Mouse (Mus musculus) myocyte (in vitro differentiated cells): ENCODE measurements at regions not wholly inside any gene's neighbourhood (a gene's known extent, or its start where the extent isn't known, plus 50 kb on each side); places are given as distances from the start of the nearest gene placed in this dataset.

Experiments
- H3K27me3 ChIP-seq: one replicate; pipeline ENCODE4 v1.6.1; 2011; ENCODE audit not compliant: control insufficient read depth, insufficient read depth, insufficient read length
- H3K36me3 ChIP-seq: one replicate; pipeline ENCODE4 v1.6.1; 2011; ENCODE audit not compliant: control insufficient read depth, insufficient read depth
- H3K4me2 ChIP-seq: one replicate; pipeline ENCODE4 v1.6.1; 2011; ENCODE audit warnings: low read depth, control low read depth
- H3K4me3 ChIP-seq: one replicate; pipeline ENCODE4 v1.5.1; 2011; ENCODE audit warnings: mild to moderate bottlenecking, control low read depth, moderate library complexity
- H3K79me2 ChIP-seq: one replicate; pipeline ENCODE4 v1.6.1; 2011; ENCODE audit not compliant: control insufficient read depth, insufficient read depth
- H3ac ChIP-seq: one replicate; pipeline ENCODE4 v1.6.1; 2011; ENCODE audit not compliant: control insufficient read depth, insufficient read length
- CEBPB ChIP-seq: IDR thresholded peaks from 2 replicates; pipeline ENCODE4 v1.6.1; 2011; ENCODE audit warnings: mild to moderate bottlenecking, moderate library complexity; ENCODE audit not compliant: poor library complexity, insufficient read depth, severe bottlenecking
- E2F4 ChIP-seq: IDR thresholded peaks from one replicate; pipeline ENCODE4 v1.6.1; 2011; ENCODE audit warnings: mild to moderate bottlenecking, control low read depth, moderate library complexity; ENCODE audit not compliant: insufficient read depth
- MAX ChIP-seq: IDR thresholded peaks from one replicate; pipeline ENCODE4 v1.6.1; 2011; ENCODE audit warnings: low read depth, mild to moderate bottlenecking, control low read depth
- MYOD1 ChIP-seq, 3 experiments: IDR thresholded peaks; one replicate each; pipeline ENCODE4 v1.6.1; 2011; ENCODE audit warnings: control low read depth in 2 of 3, low read depth in 2 of 3, mild to moderate bottlenecking in 2 of 3, moderate library complexity in 1 of 3; ENCODE audit not compliant: insufficient read length in 2 of 3, control insufficient read depth in 1 of 3
- MYOG ChIP-seq, 3 experiments: IDR thresholded peaks; one replicate each; pipeline ENCODE4 v1.6.1; 2011; ENCODE audit warnings: control low read depth in 2 of 3, low read depth in 2 of 3, mild to moderate bottlenecking in 2 of 3; ENCODE audit not compliant: insufficient read length in 2 of 3, control insufficient read depth in 1 of 3, insufficient read depth in 1 of 3
- POLR2A ChIP-seq: IDR thresholded peaks from one replicate; pipeline ENCODE4 v1.6.1; 2011; ENCODE audit warnings: low read depth, mild to moderate bottlenecking, control low read depth, moderate library complexity; ENCODE audit not compliant: insufficient read length
- POLR2AphosphoS2 ChIP-seq: IDR thresholded peaks from one replicate; pipeline ENCODE4 v1.6.1; 2011; ENCODE audit warnings: low read depth, control low read depth; ENCODE audit not compliant: insufficient read length
- REST ChIP-seq: IDR thresholded peaks from one replicate; pipeline ENCODE4 v1.6.1; 2011; ENCODE audit warnings: mild to moderate bottlenecking, control low read depth, moderate library complexity; ENCODE audit not compliant: insufficient read depth, insufficient read length
- SRF ChIP-seq: IDR thresholded peaks from one replicate; pipeline ENCODE4 v1.6.1; 2011; ENCODE audit warnings: low read depth; ENCODE audit not compliant: control insufficient read depth, insufficient read length
- TCF12 ChIP-seq: IDR thresholded peaks from one replicate; pipeline ENCODE4 v1.6.1; 2011; ENCODE audit warnings: mild to moderate bottlenecking, control low read depth; ENCODE audit not compliant: poor library complexity, insufficient read depth, severe bottlenecking
- TCF3 ChIP-seq: IDR thresholded peaks from one replicate; pipeline ENCODE4 v1.6.1; 2011; ENCODE audit warnings: low read depth, control low read depth; ENCODE audit not compliant: insufficient read length
- USF1 ChIP-seq: IDR thresholded peaks from one replicate; pipeline ENCODE4 v1.6.1; 2011; ENCODE audit warnings: low read depth, mild to moderate bottlenecking, control low read depth, moderate library complexity

GRCm38 (mm10) chr15:87339904-87340303 is 204.2 kb upstream of the Fam19a5 start:
- Histone ChIP-seq H3K4me3 (no peak overlapping the region), H3ac (no peak overlapping the region), H3K27me3 (no peaks in the 10 kb centered on the region), H3K4me2 (no peak overlapping the region), H3K36me3 (no peaks in the 10 kb centered on the region), H3K79me2 (no peaks in the 10 kb centered on the region)
- TF ChIP-seq POLR2AphosphoS2 (no peak), TCF12 (no peak), SRF (no peak), E2F4 (no peak), POLR2A (no peak), TCF3 (no peak)

GRCm38 (mm10) chr15:87342656-87343055 is 201.4 kb upstream of the Fam19a5 start:
- H3K4me2 ChIP-seq: no peak overlapping the region
- H3ac ChIP-seq: no peak overlapping the region
- H3K36me3 ChIP-seq: no peaks in the 10 kb centered on the region
- no peak for TF ChIP-seq CEBPB
- no peak for TF ChIP-seq MYOD1 (IDR thresholded peaks at IDR 0.05; ENCODE audit: control insufficient read depth in 1 of 3, insufficient read length in 2 of 3, low read depth in 2 of 3)
- no peak for TF ChIP-seq TCF3
- no peak for TF ChIP-seq POLR2A
- TF ChIP-seq USF1: no peak
- no peak for TF ChIP-seq MYOG (IDR thresholded peaks at IDR 0.05; ENCODE audit: control insufficient read depth in 1 of 3, insufficient read depth in 1 of 3, insufficient read length in 2 of 3, low read depth in 2 of 3)
- TF ChIP-seq E2F4: no peak
- no peak for TF ChIP-seq POLR2AphosphoS2
- TF ChIP-seq MAX: no peak
- TF ChIP-seq REST: no peak
- TF ChIP-seq TCF12: no peak
- TF ChIP-seq SRF: no peak
- no peaks in the 10 kb centered on the region for H3K27me3 ChIP-seq
- no peak overlapping the region for H3K4me3 ChIP-seq
- H3K79me2 ChIP-seq: no peaks in the 10 kb centered on the region

GRCm38 (mm10) chr15:87345826-87346225 is 198.3 kb upstream of the Fam19a5 start:
- H3K4me3 ChIP-seq: no peak overlapping the region
- no peak overlapping the region for H3ac ChIP-seq
- no peaks in the 10 kb centered on the region for H3K36me3 ChIP-seq
- H3K27me3 ChIP-seq: no peaks in the 10 kb centered on the region
- H3K79me2 ChIP-seq: no peaks in the 10 kb centered on the region
- H3K4me2 ChIP-seq: no peak overlapping the region
- TF ChIP-seq SRF (no peak), REST (no peak), USF1 (no peak), MAX (no peak), MYOG (IDR thresholded peaks at IDR 0.05; ENCODE audit: control insufficient read depth in 1 of 3, insufficient read depth in 1 of 3, insufficient read length in 2 of 3, low read depth in 2 of 3) (no peak), E2F4 (no peak)

DNA sequence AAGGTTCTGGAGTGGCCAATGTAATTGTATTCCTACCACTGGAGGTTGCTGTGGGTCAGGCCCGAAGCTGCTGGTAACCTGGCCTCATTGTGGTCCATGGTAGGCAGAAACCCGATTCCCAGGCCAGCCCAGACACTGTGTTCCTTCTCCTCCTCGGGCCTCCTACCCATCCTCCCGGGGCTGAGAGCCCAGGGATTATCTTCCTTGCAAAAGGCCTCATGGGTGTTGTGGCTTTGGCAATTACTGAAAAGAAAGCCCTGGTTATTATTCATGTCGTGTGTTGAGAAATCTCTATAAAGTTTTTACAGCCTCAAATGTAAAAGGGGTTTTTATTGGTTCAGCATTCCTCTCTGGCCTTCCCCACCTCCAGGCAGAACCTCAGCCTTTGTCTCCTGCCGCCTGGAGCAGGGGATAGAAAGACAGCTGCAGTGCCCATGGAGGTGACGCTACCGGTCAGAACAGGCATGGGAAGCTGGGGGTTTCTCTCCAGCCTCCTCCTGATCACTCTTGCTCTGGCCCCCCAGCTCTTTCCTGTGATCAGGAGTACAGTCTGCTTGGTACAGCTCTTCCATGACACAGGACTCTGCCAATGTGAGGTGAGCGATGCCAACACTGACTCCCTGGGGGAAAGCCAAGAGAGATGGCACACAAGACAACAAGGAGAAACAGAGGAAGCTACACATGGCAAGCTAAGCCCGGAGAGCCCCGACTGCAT is 194.4 kb upstream of the Fam19a5 start:
- Histone ChIP-seq H3K27me3 (no peaks in the 10 kb centered on the region), H3K79me2 (no peaks in the 10 kb centered on the region), H3ac (no peak overlapping the region), H3K4me3 (no peak overlapping the region), H3K36me3 (no peaks in the 10 kb centered on the region), H3K4me2 (no peak overlapping the region)
- TF ChIP-seq SRF: no peak

- H3ac ChIP-seq: no peak overlapping the region
- no peaks in the 10 kb centered on the region for H3K36me3 ChIP-seq
- no peaks in the 10 kb centered on the region for H3K27me3 ChIP-seq
- no peak overlapping the region for H3K4me2 ChIP-seq
- H3K79me2 ChIP-seq: no peaks in the 10 kb centered on the region
- no peak overlapping the region for H3K4me3 ChIP-seq
- no peak for TF ChIP-seq MAX
- TF ChIP-seq TCF12: no peak
- no peak for TF ChIP-seq CEBPB
- no peak for TF ChIP-seq USF1
- no peak for TF ChIP-seq REST
- no peak for TF ChIP-seq SRF
- no peak for TF ChIP-seq POLR2AphosphoS2
- TF ChIP-seq MYOG (IDR thresholded peaks at IDR 0.05; ENCODE audit: control insufficient read depth in 1 of 3, insufficient read depth in 1 of 3, insufficient read length in 2 of 3, low read depth in 2 of 3): no peak
- no peak for TF ChIP-seq E2F4
- TF ChIP-seq MYOD1 (IDR thresholded peaks at IDR 0.05; ENCODE audit: control insufficient read depth in 1 of 3, insufficient read length in 2 of 3, low read depth in 2 of 3): no peak
- TF ChIP-seq POLR2A: no peak
- TF ChIP-seq TCF3: no peak
Measured at GRCm38 (mm10) chr15:87352812-87353211, 191.3 kb upstream of the Fam19a5 start.
